In genomic region chr14:41072944-41073275, GRCm38 (mm10) we compare ENCODE assay signal across 9 mouse cellular contexts. TPM values are rescaled to one million over a fixed set of nuclear protein-coding genes. Genes with fewer than 3 reads are reported as not detected.
DNase-seq lines count a peak whose midpoint lies in the region; ATAC-seq lines count a peak whose summit lies in the region.
"Had no signal": no experiment of that assay in that cellular context is flagged by ENCODE, and none has a peak within 500 bp of the region (broad histone marks: within the 10 kb centered on the region; RNA-seq: fewer than 3 reads in every experiment).

No protein-coding gene starts in this region.

- H3K4me3 ChIP-seq in kidney, embryonic 15.5 days (replicated peaks), result peak overlapping the region; percentile 49
- peak overlapping the region; percentile 42 for H3K4me3 ChIP-seq in embryonic facial prominence, embryonic 14.5 days (ENCODE audit: low read depth, low read length)
- peak overlapping the region; percentile 40 for H3K4me3 ChIP-seq in intestine, embryonic 14.5 days (ENCODE audit: low read depth, low read length)
- peak overlapping the region; percentile 43 for H3K4me3 ChIP-seq in midbrain, embryonic 16.5 days (ENCODE audit: low read depth, low read length)

- no peak overlapping the region for H3K27ac ChIP-seq in kidney, embryonic 15.5 days
- H3K27ac ChIP-seq in embryonic facial prominence, embryonic 14.5 days (replicated peaks; ENCODE audit: low read depth, low read length), result no peak overlapping the region
- H3K27ac ChIP-seq in intestine, embryonic 14.5 days (ENCODE audit: low read depth), result no peak overlapping the region
- H3K27ac ChIP-seq in midbrain, embryonic 16.5 days (ENCODE audit: low read length), result no peak overlapping the region

- H3K9ac ChIP-seq in kidney, embryonic 15.5 days, result 0 out of 2 replicates have a peak overlapping the region, but pooled peaks have one; percentile 21
- peak overlapping the region; percentile 19; the same call in 1 of the 2 replicates for H3K9ac ChIP-seq in embryonic facial prominence, embryonic 14.5 days (ENCODE audit: low read depth, low read length)
- H3K9ac ChIP-seq in intestine, embryonic 14.5 days (ENCODE audit: low read length), result no peak overlapping the region
- peak overlapping the region; percentile 17; the same call in 1 of the 2 replicates for H3K9ac ChIP-seq in midbrain, embryonic 16.5 days (ENCODE audit: low read depth, low read length)

- no peak for DNase-seq in kidney, postnatal 14 days
- no peak for DNase-seq in embryonic facial prominence, embryonic 14.5 days (ENCODE audit: low spot score)
- no peak for DNase-seq in intestine, embryonic 14.5 days (ENCODE audit: low spot score)
- DNase-seq in gastrocnemius, postnatal 10 days, result no peak
- DNase-seq in adrenal gland, adult (ENCODE audit: inconsistent age in 2 of 2, low spot score in 1 of 2), result no peak
- no peak for DNase-seq in cerebellum, adult 11 months

- H3K27me3 ChIP-seq in kidney, embryonic 15.5 days, result no peaks in the 10 kb centered on the region
- H3K27me3 ChIP-seq in embryonic facial prominence, embryonic 14.5 days (replicated peaks; ENCODE audit: control insufficient read depth, insufficient read depth, low read length), result no peaks in the 10 kb centered on the region
- no peaks in the 10 kb centered on the region for H3K27me3 ChIP-seq in intestine, embryonic 14.5 days (replicated peaks; ENCODE audit: control insufficient read depth, insufficient read depth, low read length)
- no peaks in the 10 kb centered on the region for H3K27me3 ChIP-seq in midbrain, embryonic 16.5 days (ENCODE audit: control insufficient read depth, insufficient read depth, low read depth, low read length)

- no peak; the same call in 1 of the 2 replicates for ATAC-seq in kidney, embryonic 15.5 days (replicated peaks; ENCODE audit: low FRiP score)
- no peak for ATAC-seq in embryonic facial prominence, embryonic 14.5 days (ENCODE audit: low read depth)
- ATAC-seq in intestine, embryonic 14.5 days (replicated peaks; ENCODE audit: low FRiP score, low TSS enrichment, low read depth), result peak; percentile 3; the same call in 1 of the 2 replicates
- ATAC-seq in midbrain, embryonic 16.5 days, result no peak
- ATAC-seq: Patski had no signal

- H3K36me3 ChIP-seq in kidney, embryonic 15.5 days, result no peaks in the 10 kb centered on the region
- H3K36me3 ChIP-seq in embryonic facial prominence, embryonic 14.5 days (ENCODE audit: control insufficient read depth, insufficient read depth, low read length), result no peaks in the 10 kb centered on the region
- H3K36me3 ChIP-seq in intestine, embryonic 14.5 days (ENCODE audit: control insufficient read depth, insufficient read depth, low read length), result no peaks in the 10 kb centered on the region
- no peaks in the 10 kb centered on the region for H3K36me3 ChIP-seq in midbrain, embryonic 16.5 days (ENCODE audit: control insufficient read depth, insufficient read depth, low read length)

- H3K4me2 ChIP-seq in kidney, embryonic 15.5 days, result peak overlapping the region; percentile 76
- H3K4me2 ChIP-seq in embryonic facial prominence, embryonic 14.5 days (ENCODE audit: low read depth, low read length), result peak overlapping the region; percentile 66
- peak overlapping the region; percentile 64 for H3K4me2 ChIP-seq in intestine, embryonic 14.5 days (ENCODE audit: low read length)
- H3K4me2 ChIP-seq in midbrain, embryonic 16.5 days (ENCODE audit: low read length), result peak overlapping the region; percentile 55

- WGBS in kidney, embryonic 15.5 days, result 2% methylated on average over 8 of the region's 8 CpGs
- WGBS in embryonic facial prominence, embryonic 14.5 days, result 4% methylated on average over 8 of the region's 8 CpGs
- WGBS in intestine, embryonic 14.5 days, result 1% methylated on average over 8 of the region's 8 CpGs
- WGBS in midbrain, embryonic 16.5 days, result 1% methylated on average over 8 of the region's 8 CpGs

- no peaks in the 10 kb centered on the region for H3K9me3 ChIP-seq in kidney, embryonic 15.5 days (replicated peaks)
- no peaks in the 10 kb centered on the region for H3K9me3 ChIP-seq in embryonic facial prominence, embryonic 14.5 days (ENCODE audit: control insufficient read depth, low read length)
- no peaks in the 10 kb centered on the region for H3K9me3 ChIP-seq in intestine, embryonic 14.5 days (ENCODE audit: control insufficient read depth, low read length)
- H3K9me3 ChIP-seq in midbrain, embryonic 16.5 days (replicated peaks; ENCODE audit: control insufficient read depth, low read length, poor library complexity, severe bottlenecking), result no peaks in the 10 kb centered on the region

- H3K4me1 ChIP-seq in kidney, embryonic 15.5 days, result peaks cover 11% of the 10 kb centered on the region
- no peaks in the 10 kb centered on the region for H3K4me1 ChIP-seq in embryonic facial prominence, embryonic 14.5 days (ENCODE audit: control insufficient read depth, insufficient read depth, low read length)
- H3K4me1 ChIP-seq in intestine, embryonic 14.5 days (replicated peaks; ENCODE audit: control insufficient read depth, insufficient read depth, low read length), result no peaks in the 10 kb centered on the region
- no peaks in the 10 kb centered on the region for H3K4me1 ChIP-seq in midbrain, embryonic 16.5 days (ENCODE audit: control insufficient read depth, insufficient read depth, low read length)

RNA-seq across cellular contexts. Expression of gene Dydc1, which starts 0.2 kb away (rescaled TPM):
- polyA plus RNA-seq in kidney, embryonic 15.5 days (2015; fragmentation: Nextera tagmentation; extraction: Ambion mirVana), result 0.16 TPM in 1 of 2 replicates, not detected in the other
- 0.24 TPM in 1 of 2 replicates, not detected in the other for polyA plus RNA-seq in embryonic facial prominence, embryonic 14.5 days (2014; fragmentation: Nextera tagmentation; extraction: Ambion mirVana)
- polyA plus RNA-seq in intestine, embryonic 14.5 days (2014; fragmentation: Nextera tagmentation; extraction: Ambion mirVana), result not detected in 2 replicates
- not detected in 2 replicates for polyA plus RNA-seq in midbrain, embryonic 16.5 days (2015; fragmentation: Nextera tagmentation; extraction: Ambion mirVana)
- not detected for total RNA-seq in gastrocnemius, postnatal 10 days (2021)
- polyA plus RNA-seq: Patski had no signal

RNA-seq across cellular contexts. Expression of gene Dydc2, which starts 3.9 kb away (rescaled TPM):
- polyA plus RNA-seq in kidney, embryonic 15.5 days (2015; fragmentation: Nextera tagmentation; extraction: Ambion mirVana), result not detected in 2 replicates
- 0.29 TPM in 1 of 2 replicates, not detected in the other for polyA plus RNA-seq in embryonic facial prominence, embryonic 14.5 days (2014; fragmentation: Nextera tagmentation; extraction: Ambion mirVana)
- polyA plus RNA-seq in intestine, embryonic 14.5 days (2014; fragmentation: Nextera tagmentation; extraction: Ambion mirVana), result not detected in 2 replicates
- polyA plus RNA-seq in midbrain, embryonic 16.5 days (2015; fragmentation: Nextera tagmentation; extraction: Ambion mirVana), result 1.2 and 1.4 TPM in 2 replicates
- total RNA-seq in gastrocnemius, postnatal 10 days (2021), result not detected

RNA-seq across cellular contexts. Expression of gene Mat1a, which starts 31.9 kb away (rescaled TPM):
- polyA plus RNA-seq in kidney, embryonic 15.5 days (2015; fragmentation: Nextera tagmentation; extraction: Ambion mirVana), result 0.46 and 0.88 TPM in 2 replicates
- 0.15 and 0.20 TPM in 2 replicates for polyA plus RNA-seq in embryonic facial prominence, embryonic 14.5 days (2014; fragmentation: Nextera tagmentation; extraction: Ambion mirVana)
- 2.0 TPM in 1 of 2 replicates, not detected in the other for polyA plus RNA-seq in intestine, embryonic 14.5 days (2014; fragmentation: Nextera tagmentation; extraction: Ambion mirVana)
- not detected in 2 replicates for polyA plus RNA-seq in midbrain, embryonic 16.5 days (2015; fragmentation: Nextera tagmentation; extraction: Ambion mirVana)
- under 1 TPM in 1 of 2 experiments, not detected in 1; 0.52 TPM for total RNA-seq in gastrocnemius, postnatal 10 days (2021)
- polyA plus RNA-seq: Patski had no signal

RNA-seq across cellular contexts. Expression of gene Sftpa1, which starts 58.7 kb away (rescaled TPM):
- polyA plus RNA-seq in kidney, embryonic 15.5 days (2015; fragmentation: Nextera tagmentation; extraction: Ambion mirVana), result not detected in 2 replicates
- polyA plus RNA-seq in embryonic facial prominence, embryonic 14.5 days (2014; fragmentation: Nextera tagmentation; extraction: Ambion mirVana), result not detected in 2 replicates
- polyA plus RNA-seq in intestine, embryonic 14.5 days (2014; fragmentation: Nextera tagmentation; extraction: Ambion mirVana), result not detected in 2 replicates
- polyA plus RNA-seq in midbrain, embryonic 16.5 days (2015; fragmentation: Nextera tagmentation; extraction: Ambion mirVana), result not detected in 2 replicates
- total RNA-seq in gastrocnemius, postnatal 10 days (2021), result not detected
- polyA plus RNA-seq: Patski had no signal

RNA-seq across cellular contexts. Expression of gene Fam213a, which starts 59.3 kb away (rescaled TPM):
- 96.8 and 103 TPM in 2 replicates for polyA plus RNA-seq in kidney, embryonic 15.5 days (2015; fragmentation: Nextera tagmentation; extraction: Ambion mirVana)
- polyA plus RNA-seq in embryonic facial prominence, embryonic 14.5 days (2014; fragmentation: Nextera tagmentation; extraction: Ambion mirVana), result 35.7 and 39.7 TPM in 2 replicates
- polyA plus RNA-seq in intestine, embryonic 14.5 days (2014; fragmentation: Nextera tagmentation; extraction: Ambion mirVana), result 46.3 and 46.4 TPM in 2 replicates
- polyA plus RNA-seq in midbrain, embryonic 16.5 days (2015; fragmentation: Nextera tagmentation; extraction: Ambion mirVana), result 105 and 111 TPM in 2 replicates
- total RNA-seq in gastrocnemius, postnatal 10 days (2021), result 10 to 100 TPM in 1 of 2 experiments, 1 to 10 TPM in 1; 7.2 to 11.0 TPM
